Mouse (Mus musculus): Measurements from ENCODE around the gene Chst13.

Gene Chst13

GRCm38 (mm10) chr6:90319475-90320191 lies 5.4 kb downstream of the Chst13 start:
- no peak for DNase-seq

GRCm38 (mm10) chr6:90319019-90319418 lies 6.0 kb downstream of the Chst13 start:
- DNase-seq, result no peak

GRCm38 (mm10) chr6:90317510-90318258 lies 7.3 kb downstream of the Chst13 start:
- DNase-seq, result no peak

- DNase-seq, result no peak
These were observed 9.0 kb downstream of the Chst13 start for GRCm38 (mm10) chr6:90315961-90316360.

GRCm38 (mm10) chr6:90308839-90309778 lies 15.9 kb downstream of the Chst13 start:
- no peak for DNase-seq

- DNase-seq, result no peak
These were observed 18.5 kb downstream of the Chst13 start for GRCm38 (mm10) chr6:90306315-90306975.

GRCm38 (mm10) chr6:90300919-90301318 lies 24.1 kb downstream of the Chst13 start, which contains the start of gene BC048671:
BC048671 (plus strand) TSS chr6:90301219.
- no peak for DNase-seq

GRCm38 (mm10) chr6:90288265-90288664 lies 36.7 kb downstream of the Chst13 start:
- no peak for DNase-seq

Measured in thymus, postnatal 4 days (tissue).